Mouse (Mus musculus) layer of hippocampus, adult 8-10 months (tissue): ENCODE data around the gene Thap4. TPM values are rescaled to one million over a fixed set of nuclear protein-coding genes. Genes with fewer than 3 reads are reported as not detected.
"Not testable (repeated sequence)": the region's sequence is repeated elsewhere in the genome, so short reads cannot be mapped to it uniquely, and the experiment has no call there.

Experiments used
- DNase-seq, 2 experiments: peaks; one replicate each; pipeline ENCODE4 v3.0.0; 2022; ENCODE audit warnings: low spot score in 2 of 2
- total RNA-seq, 4 experiments: library from RNA; stranded (reverse); gene quantifications; 2 replicates each; pipeline ENCODE4 v1.2.4; 2022

The Thap4 gene
- total RNA-seq, 4 experiments from 2014 or later, result 29.2 to 36.4 (median 36.0) TPM

DNA sequence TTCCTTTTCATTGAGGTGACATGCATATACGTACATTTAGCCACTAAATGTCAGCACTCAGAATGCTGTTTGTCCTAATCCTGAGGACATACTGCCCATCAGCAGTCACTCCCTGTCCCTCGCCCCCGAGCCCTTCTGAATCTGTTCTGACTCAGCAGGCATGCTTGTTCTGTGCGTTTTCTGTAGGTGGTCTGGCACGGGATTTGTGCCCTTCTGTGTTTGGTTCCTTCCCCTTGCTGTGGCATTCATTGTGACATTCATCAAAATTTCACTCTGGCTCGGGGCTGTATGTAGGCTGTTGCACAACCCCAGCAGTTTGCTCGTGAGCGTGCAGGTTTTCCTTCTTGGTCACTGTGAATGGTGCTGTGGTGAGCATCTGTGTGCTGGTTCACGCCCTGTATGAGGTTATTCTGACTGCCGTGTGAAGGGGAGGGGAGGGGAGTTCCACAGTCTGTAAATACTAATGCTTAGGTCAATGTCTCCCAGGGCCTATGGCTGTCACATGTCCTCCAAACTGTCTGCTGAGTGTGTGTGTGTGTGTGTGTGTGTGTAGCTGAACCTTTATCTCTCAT is 62.8 kb downstream of the Thap4 start:
- peak in 1 of 2 experiments; percentile 42 for DNase-seq

DNA sequence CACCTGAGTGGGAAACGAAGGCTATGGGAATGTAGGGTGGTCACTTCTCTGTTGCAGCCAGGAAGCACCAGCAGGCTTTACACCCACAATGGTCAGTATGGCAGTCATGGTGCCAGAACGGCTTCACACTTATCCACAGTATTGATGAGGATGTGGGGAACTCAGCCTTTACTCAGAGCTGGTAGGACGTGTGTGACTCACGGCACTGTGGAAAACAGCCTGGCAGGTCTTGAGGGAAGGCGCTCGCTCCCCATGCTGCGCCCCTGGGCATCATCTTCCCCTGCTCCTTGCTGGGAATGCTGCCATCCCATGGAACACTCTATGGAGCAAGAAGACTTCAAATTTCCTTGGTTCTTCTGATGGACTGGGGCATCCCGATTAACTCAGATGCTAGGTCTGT is 63.6 kb downstream of the Thap4 start:
- no peak for DNase-seq

DNA sequence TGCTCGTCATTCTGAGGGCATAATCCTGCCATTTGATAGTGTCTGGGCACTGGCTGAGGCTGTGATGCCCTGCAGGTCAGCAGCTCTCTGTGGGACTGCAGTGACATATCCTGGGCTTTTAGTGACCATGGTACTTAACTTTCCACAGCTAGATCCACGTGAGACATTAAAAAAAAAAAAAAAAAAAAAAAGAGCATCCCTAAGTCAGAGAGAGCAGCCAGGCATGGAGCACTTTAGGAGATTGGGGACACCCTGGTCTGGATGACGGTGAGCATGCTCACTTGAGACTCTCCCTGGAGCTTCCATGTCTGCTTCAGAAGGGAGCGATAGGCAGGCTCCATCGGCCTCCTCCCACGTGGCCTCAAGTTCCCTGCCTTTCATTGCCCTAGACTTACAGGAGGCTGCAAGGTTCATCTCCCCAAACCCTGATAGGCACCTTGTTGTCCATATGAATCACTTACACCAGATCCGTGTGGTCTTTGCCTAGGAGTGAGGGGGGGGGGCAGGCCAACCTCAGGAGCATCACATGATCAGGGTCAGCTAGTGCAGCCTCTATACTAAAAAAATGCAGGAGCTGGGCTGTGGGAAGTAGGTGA is 64.7 kb downstream of the Thap4 start:
- DNase-seq, result no peak

DNA sequence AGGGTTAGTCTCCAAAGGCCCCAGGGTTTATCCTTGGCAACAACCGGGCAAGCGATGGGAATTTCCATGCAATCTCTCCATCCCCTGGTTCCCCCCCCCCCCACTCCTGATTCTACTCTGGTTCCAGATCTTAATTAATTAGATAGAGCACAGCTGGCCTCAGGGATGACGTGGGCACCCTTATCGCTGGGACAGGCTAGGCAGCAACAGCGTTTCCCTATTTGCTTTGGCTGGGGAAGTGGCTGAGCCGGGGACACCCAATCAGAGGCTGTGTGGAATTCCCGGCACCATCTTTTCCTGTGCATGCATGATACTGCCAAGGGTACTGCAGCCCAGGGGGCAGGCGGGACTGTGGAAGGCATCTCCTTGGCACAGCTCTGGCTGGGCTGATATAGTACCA is 66.5 kb downstream of the Thap4 start:
- DNase-seq, result no peak

DNA sequence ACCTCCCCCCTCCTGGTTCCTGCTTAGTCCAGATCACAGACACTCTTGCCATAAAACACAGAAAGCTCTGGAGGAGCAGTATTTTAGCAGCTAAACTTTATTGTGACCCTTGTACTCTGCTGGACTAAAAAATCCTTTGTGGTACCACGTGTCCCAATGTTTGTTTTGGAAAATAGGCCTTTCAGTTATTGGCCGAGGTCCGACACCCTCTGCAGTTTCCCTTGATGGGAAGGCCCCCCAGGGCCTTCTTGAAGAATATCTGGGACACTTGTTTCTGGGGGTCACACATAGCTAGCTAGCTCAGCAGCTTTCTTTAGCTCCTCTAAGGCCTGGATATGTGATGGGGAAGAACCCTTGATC is 67.7 kb downstream of the Thap4 start:
- no peak for DNase-seq

DNA sequence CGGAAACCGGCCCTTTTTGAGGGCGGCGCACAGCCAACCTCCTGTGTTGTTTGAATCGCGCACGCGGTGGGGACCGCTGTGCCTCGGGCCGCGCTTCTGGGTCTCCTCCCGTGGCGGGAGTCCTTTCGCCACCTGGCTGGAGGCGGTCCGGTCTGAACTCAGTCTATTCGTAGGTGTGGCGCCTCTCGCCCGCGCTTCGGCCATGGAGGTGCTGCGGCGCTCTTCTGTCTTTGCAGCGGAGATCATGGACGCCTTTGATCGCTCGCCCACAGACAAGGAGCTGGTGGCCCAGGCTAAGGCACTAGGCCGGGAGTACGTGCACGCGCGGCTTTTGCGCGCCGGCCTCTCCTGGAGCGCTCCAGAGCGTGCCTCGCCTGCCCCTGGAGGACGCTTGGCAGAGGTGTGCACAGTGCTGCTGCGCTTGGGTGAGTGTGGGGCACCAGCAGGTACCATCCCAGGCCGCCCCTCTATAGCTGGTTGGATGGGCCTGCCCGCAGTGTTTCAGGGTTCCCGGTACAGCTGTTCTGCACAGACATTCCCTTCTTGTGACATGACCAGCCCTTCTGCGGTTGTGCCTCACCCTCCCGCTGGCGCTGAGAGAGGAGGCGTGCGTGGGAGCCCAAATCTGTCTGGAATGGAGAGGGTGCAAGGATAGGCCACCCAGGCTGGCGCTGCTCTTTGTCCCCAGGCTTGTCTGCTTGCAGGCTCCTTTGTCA is 68.3 kb downstream of the Thap4 start:
- no peak for DNase-seq

DNA sequence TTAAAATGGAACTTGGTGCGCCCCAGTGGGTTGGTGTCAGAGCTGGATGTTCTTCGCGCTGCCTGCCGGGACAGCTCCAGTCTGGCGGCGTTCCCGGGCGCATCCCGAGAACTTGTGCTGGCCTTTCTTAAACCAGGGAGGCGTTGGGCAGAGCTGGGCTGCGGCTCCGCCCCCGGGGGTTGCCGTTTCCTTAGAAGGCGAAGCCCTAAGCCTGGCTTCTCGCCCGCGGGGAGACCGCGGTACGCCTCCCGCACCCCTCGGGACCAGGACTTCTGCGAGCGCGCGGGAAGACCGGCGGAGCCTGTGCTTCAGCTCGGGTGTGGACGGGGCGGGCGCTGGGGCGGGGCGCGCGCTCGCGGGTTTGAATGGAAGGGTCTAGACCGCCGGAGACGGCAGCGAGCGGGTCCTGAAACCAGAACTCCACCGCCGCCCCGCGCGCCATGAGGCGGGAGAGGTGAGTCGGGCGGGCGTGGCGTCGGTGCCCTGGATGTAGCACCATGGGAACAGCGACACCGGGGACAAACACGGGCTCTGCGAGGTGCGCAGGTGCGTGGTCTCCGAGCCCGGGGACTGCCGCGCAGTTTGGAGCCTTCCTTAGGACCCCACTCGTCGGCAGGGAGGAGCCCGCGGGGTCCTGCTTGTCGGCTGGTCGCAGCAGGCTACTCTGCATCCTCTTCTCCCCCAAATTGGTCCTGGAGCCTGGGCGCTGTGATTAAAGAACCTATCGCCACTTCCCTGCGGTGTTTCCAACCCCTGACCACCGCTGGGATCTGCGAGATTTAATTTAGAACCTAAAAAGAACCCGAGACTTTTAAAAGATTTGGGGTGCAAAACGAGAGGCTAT is 69.0 kb downstream of the Thap4 start, which contains the start of gene Bok:
Gene Bok (plus strand): TSS at position 260 of the 844 bp plus-strand sequence.
- no peak for DNase-seq

DNA sequence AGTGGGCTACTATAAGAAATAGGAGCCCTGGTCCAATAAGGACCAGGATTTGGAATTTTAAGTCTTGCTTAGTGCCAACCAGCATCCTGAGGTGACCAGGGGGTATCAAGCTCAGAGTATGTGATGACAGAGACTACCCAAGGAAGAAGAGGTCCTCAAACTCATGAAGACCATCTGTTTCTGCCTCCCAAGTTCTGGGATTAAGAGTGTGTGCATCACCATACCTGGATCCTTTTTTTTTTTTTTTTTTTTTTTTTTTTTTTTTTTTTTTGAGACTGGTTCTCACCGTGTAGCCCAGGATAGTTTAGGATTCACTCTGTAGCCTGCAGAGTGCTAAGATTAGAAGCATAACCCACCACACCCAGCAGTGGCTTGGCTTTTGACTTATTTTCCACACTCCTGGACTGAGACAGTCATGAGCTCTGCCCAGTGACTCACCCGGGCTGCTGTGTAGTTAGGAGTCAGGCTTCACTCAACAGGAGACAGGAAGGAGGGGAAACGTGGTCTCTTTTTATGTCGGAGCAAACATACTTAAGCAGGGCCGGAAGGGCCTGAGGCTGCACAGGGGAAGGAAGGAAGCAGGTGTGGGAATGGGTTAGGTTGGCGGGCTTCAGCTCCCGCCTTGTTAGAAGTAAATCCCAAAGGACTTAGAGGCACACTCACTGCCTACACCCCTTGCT is 74.6 kb downstream of the Thap4 start:
- DNase-seq, result no peak

DNA sequence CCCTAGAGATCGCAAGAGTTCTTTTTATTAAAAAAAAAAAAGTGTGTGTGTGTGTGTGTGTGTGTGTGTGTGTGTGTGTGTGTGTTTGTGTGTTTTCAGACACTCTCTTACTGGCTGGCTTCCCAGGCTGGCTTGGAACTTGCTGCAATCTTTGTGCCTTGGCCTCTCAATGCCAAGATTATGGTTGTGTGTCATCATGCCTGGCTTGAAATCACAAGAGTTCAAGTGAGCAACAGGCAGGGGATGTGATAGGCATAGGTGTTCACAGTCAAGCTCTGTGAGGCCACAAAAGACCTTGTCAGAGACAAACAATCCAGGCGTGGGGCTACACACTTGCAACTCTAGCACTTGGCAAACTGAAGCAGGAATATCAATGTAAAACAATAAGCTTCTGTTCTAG is 76.3 kb downstream of the Thap4 start:
- DNase-seq, result no peak

DNA sequence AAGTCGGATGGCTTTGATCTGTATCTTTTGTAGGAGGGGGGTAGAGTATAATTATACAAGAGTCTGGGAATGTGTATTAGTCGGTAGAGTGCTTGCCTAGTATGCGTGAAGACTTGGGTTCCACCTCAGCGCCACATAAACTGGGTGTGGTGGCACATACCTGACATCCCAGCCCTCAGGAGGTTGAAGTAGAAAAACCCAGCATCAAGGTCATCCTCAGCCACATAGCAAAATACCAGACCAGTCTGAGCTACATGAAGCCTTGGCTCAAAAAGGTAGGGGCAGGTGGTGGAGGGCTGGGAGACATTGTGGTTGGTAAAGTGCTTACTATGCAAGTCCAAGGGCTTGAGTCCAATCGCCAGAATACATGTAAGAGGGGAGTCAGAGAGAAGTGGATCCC is 82.0 kb downstream of the Thap4 start:
- DNase-seq, result no peak

DNA sequence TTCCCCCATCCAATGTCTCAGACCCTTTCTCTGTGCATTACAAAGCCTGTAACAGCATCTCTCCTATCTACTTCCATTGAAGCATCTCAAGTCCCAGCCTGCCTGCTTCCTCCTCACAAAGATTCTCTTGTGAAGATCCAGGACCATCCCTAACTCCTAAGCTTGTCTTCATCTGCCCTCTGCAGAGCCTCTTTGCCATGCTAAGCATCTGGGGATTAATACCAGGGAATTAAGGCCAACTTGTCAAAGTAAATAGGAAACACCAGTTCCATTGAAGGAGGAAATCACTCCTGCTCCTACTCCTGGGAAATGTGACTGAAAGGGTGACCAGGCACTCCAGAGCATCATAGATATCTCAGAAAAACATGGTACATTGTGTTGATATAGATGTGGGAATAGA is 84.7 kb downstream of the Thap4 start:
- no peak for DNase-seq

DNA sequence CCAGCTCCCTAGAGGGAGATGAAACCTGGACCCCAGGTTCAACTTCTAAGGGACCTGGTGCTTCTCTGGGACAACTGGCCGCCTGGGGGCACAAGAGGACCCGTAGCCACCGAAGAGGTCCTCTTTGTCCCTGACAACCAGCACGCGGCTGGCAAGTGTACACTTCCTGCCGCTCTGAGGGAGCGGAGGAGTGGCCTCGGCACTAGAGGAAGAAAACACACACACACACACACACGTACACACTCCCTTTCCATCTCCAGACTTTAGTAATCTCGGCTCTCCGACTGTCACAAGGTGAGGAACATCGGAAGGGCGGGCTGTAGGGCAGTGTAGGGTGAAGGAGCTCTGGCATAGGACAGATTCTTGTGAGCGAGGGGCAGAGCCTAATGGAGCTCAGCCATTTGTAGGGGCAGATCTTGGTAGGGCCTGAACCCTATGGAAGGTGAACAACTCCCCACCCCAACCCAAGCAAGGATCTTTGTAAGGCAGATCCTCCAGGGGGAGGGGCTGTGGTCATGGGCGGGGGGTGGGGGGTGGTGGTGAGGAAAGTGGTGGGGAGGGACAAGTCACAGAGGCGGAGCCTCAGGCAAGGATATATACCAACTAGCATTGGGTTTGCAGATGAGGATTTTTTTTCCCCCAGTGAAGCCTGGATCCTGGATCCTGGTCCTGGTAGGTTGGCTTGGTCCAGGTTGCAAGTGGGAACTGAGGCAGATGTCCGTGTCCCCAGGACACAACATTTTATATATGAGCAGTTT is 85.7 kb downstream of the Thap4 start:
- DNase-seq, result no peak

DNA sequence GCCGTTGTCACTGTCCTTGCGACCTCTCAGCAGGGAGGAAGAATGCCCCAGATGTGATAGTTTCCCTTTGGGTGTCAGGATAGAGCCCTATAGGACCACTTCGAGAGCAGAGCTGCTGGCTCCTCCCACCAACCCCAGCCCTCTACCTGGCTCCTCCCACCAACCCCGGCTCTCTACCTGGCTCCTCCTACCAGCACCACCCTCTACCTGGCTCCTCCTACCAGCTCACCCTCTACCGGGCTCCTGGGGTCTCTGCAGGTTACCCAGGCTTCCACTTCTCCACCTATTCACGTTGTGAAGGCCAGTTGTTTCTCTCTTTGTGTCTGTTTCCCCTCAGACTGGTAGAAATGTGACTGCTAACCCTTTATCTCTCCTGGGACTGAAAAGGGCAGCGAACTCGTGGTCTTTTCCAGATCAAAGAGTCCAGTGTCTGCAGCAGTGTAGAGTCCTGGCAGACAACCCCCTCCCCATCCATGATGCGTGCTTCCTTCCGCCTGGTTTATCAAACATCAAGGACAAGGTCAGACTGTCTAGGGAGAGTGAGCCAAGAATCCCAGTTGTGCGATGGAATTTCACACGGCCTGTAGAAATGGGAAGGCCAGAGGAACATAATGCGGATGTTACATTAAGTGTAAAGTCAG is 86.8 kb downstream of the Thap4 start:
- DNase-seq, result no peak

DNA sequence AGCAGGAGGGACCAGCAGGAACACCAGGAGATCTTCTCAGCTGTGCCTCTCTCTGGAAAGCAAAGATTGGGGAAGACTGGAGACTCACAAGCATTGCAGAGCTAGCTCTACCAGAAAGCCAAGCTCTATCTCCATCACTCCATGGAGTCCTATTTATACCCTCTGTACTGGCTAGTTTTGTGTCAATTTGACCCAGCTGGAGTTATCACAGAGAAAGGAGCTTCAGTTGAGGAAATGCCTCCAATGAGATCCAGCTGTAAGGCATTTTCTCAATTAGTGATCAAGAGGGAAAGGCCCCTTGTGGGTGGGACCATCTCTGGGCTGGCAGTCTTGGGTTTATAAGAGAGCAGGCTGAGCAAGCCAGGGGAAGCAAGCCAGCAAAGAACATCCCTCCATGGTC is 96.1 kb downstream of the Thap4 start, which contains the start of gene Stk25:
Gene Stk25 (minus strand): TSS at position 101 of the 400 bp plus-strand sequence.
- DNase-seq, result not testable (repeated sequence)

DNA sequence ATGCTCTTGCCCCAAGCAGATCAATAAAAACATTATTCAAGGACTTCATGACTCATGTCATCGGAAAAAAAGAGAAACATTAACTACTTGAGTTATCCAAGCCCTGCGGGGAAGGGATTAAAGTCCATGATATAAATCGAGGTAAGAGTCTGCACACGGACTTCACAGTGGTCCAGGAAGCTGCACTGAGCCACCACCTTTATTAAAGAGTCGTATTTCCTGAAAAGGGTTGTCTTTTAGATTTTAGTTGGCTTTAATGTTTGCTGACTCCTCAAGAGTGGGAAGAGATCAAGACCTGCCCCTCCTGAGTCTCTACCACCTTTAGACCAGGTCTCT is 97.7 kb downstream of the Thap4 start:
- DNase-seq, result no peak

DNA sequence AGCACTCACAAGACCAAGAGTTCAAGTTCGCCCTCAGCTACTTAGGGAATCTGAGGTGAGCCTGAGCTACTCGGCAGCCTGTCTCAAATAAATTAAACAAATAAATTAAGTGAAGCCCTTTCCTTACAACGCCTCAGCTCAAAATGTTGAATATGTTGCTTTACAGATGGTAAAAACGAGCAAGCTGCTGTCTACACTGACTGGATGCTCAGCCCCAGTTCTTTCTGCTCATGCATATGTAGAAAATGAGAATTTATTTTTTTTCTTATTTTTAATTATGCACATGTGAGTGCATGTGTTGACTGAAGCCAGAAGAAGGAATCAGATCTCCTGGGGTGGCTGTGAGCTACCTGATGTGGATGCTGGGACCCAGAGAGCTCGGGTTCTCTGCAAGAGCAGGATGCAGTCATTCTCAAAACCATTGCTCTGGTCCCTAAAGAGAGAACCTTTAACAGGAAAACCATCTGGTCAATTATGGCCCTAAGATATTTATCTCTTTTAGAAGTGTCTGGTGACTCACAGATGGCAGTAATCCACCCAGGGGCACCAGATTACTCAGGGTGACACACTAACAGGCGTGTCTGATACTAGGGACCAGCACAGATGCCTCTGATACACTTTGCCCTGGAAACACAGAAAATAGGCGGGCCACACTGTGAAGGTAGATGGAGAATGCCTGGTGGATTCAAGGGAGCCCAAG is 98.2 kb downstream of the Thap4 start:
- no peak for DNase-seq

DNA sequence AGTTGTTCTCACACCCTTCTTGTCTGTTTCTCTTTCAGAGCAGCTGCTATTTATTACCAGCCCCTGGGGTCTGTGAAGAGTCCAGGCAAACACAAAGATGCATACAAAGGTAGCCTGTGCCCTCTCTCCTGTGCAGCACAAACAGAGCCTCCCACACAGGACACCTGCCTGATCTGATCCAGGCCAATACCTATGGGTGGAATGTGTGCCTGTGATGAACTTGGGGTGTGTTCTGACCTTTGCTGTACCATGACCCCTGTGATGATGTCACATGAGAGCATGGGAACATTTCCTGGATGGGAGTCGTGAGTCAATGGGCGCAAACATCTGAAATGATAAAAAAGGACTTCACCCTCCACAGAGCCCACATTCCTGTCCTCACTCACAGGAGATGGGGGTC is 99.9 kb downstream of the Thap4 start:
- DNase-seq, result no peak

DNA sequence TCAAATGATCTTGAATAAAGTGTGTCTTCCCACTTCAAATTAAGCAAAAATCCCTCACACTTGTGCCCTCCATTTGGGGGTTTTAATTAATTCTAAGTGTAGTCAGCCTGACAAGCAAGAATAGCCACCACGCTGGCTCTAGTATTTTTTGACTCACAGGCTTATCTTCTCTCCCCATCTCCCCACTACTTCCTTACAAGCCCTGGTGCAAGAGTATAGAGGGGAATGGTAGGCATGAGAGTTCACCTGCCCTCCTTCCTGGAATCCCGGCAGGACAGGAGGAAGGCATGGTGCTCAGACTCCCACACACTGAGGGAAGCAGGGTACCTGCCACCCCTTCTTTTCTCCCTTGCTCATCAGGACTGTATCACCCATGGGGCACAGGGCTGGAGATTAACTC is 100.4 kb downstream of the Thap4 start:
- no peak for DNase-seq
